Mouse (Mus musculus) megakaryocyte, adult 5-6 weeks (primary cell): ENCODE data around the gene Ankrd2. TPM values are rescaled to one million over a fixed set of nuclear protein-coding genes. Genes with fewer than 3 reads are reported as not detected.
A peak's percentile ranks its signal among the peaks of the same experiment; 100 is the strongest.

Source experiments
- ATAC-seq: 2 replicates; pipeline ENCODE4 v1.8.0; 2016; ENCODE audit warnings: mild to moderate bottlenecking, inconsistent platforms; ENCODE audit not compliant: poor library complexity, severe bottlenecking
- total RNA-seq, 2 experiments: library from RNA; stranded (forward) in 1 of 2; stranded (reverse) in 1 of 2; fragments of 153-499, 151-499 nt in 1 of 2; fragments of 221-1000, 200-1000 nt in 1 of 2; gene quantifications; 2 replicates each; pipeline versions ENCODE4 v1.2.3 to v1.2.4; 2015 to 2017

Ankrd2 gene
- total RNA-seq, 2 experiments from 2014 or later = not detected

- peak; percentile 43 for ATAC-seq
Observed at GRCm38 (mm10) chr19:42089103-42089747, 53.4 kb downstream of the Ankrd2 start.

GRCm38 (mm10) chr19:42089748-42090595 is 54.2 kb downstream of the Ankrd2 start, which contains the start of gene Pi4k2a:
TSS of gene Pi4k2a (plus strand) at chr19:42090470.
- ATAC-seq = peak; percentile 94

GRCm38 (mm10) chr19:42090637-42091141 is 54.9 kb downstream of the Ankrd2 start:
- ATAC-seq = peak; percentile 36

Other genes starting within 250 kb of the Ankrd2 start
- gene Arhgap19, start 234.0 kb upstream of the Ankrd2 start, total RNA-seq (2015) = 48.5 and 50.3 TPM in 2 replicates
- 62.7 and 65.3 TPM in 2 replicates for gene Arhgap19, start 234.0 kb upstream of the Ankrd2 start, total RNA-seq (2017)
- 5.2 and 6.3 TPM in 2 replicates for gene Frat1, start 206.0 kb upstream of the Ankrd2 start, total RNA-seq (2015)
- 6.1 and 6.3 TPM in 2 replicates for gene Frat1, start 206.0 kb upstream of the Ankrd2 start, total RNA-seq (2017)
- gene Frat2, start 187.9 kb upstream of the Ankrd2 start, total RNA-seq (2015) = 7.7 and 9.5 TPM in 2 replicates
- gene Frat2, start 187.9 kb upstream of the Ankrd2 start, total RNA-seq (2017) = 9.2 and 9.4 TPM in 2 replicates
- 2.3 and 3.4 TPM in 2 replicates for gene Rrp12, start 139.8 kb upstream of the Ankrd2 start, total RNA-seq (2015)
- gene Rrp12, start 139.8 kb upstream of the Ankrd2 start, total RNA-seq (2017) = 4.6 and 5.1 TPM in 2 replicates
- 587 and 602 TPM in 2 replicates for gene Pgam1, start 124.1 kb upstream of the Ankrd2 start, total RNA-seq (2015)
- gene Pgam1, start 124.1 kb upstream of the Ankrd2 start, total RNA-seq (2017) = 254 and 291 TPM in 2 replicates
- gene Exosc1, start 102.6 kb upstream of the Ankrd2 start, total RNA-seq (2015) = 37.0 and 38.6 TPM in 2 replicates
- 29.3 and 40.2 TPM in 2 replicates for gene Exosc1, start 102.6 kb upstream of the Ankrd2 start, total RNA-seq (2017)
- 25.9 and 36.1 TPM in 2 replicates for gene Zdhhc16, start 102.5 kb upstream of the Ankrd2 start, total RNA-seq (2015)
- gene Zdhhc16, start 102.5 kb upstream of the Ankrd2 start, total RNA-seq (2017) = 22.4 and 26.4 TPM in 2 replicates
- gene Mms19, start 54.8 kb upstream of the Ankrd2 start, total RNA-seq (2015) = 18.5 and 24.7 TPM in 2 replicates
- 21.7 and 33.8 TPM in 2 replicates for gene Mms19, start 54.8 kb upstream of the Ankrd2 start, total RNA-seq (2017)
- gene Ubtd1, start 54.2 kb upstream of the Ankrd2 start, total RNA-seq (2015) = 15.1 and 17.0 TPM in 2 replicates
- 11.9 and 12.2 TPM in 2 replicates for gene Ubtd1, start 54.2 kb upstream of the Ankrd2 start, total RNA-seq (2017)
- not detected in 2 replicates for gene Hoga1, start 9.6 kb downstream of the Ankrd2 start, total RNA-seq (2015)
- 0.20 and 1.2 TPM in 2 replicates for gene Hoga1, start 9.6 kb downstream of the Ankrd2 start, total RNA-seq (2017)
- not detected in 2 replicates for gene 4933411K16Rik, start 16.2 kb downstream of the Ankrd2 start, total RNA-seq (2015)
- gene 4933411K16Rik, start 16.2 kb downstream of the Ankrd2 start, total RNA-seq (2017) = not detected in 2 replicates
- 0.36 TPM in 1 of 2 replicates, not detected in the other for gene Morn4, start 50.4 kb downstream of the Ankrd2 start, total RNA-seq (2015)
- gene Morn4, start 50.4 kb downstream of the Ankrd2 start, total RNA-seq (2017) = 0.07 TPM in 1 of 2 replicates, not detected in the other
- 12.0 and 12.2 TPM in 2 replicates for gene Pi4k2a, start 54.5 kb downstream of the Ankrd2 start, total RNA-seq (2015)
- gene Pi4k2a, start 54.5 kb downstream of the Ankrd2 start, total RNA-seq (2017) = 9.9 and 10.7 TPM in 2 replicates
- gene Avpi1, start 93.1 kb downstream of the Ankrd2 start, total RNA-seq (2015) = 1.1 and 1.7 TPM in 2 replicates
- gene Avpi1, start 93.1 kb downstream of the Ankrd2 start, total RNA-seq (2017) = 2.9 and 6.2 TPM in 2 replicates
- gene Marveld1, start 111.4 kb downstream of the Ankrd2 start, total RNA-seq (2015) = 5.7 and 6.7 TPM in 2 replicates
- 7.9 and 9.4 TPM in 2 replicates for gene Marveld1, start 111.4 kb downstream of the Ankrd2 start, total RNA-seq (2017)
- gene Zfyve27, start 128.0 kb downstream of the Ankrd2 start, total RNA-seq (2015) = 7.9 and 13.1 TPM in 2 replicates
- 21.3 and 26.3 TPM in 2 replicates for gene Zfyve27, start 128.0 kb downstream of the Ankrd2 start, total RNA-seq (2017)
- gene Sfrp5, start 166.3 kb downstream of the Ankrd2 start, total RNA-seq (2015) = not detected in 2 replicates
- not detected in 2 replicates for gene Sfrp5, start 166.3 kb downstream of the Ankrd2 start, total RNA-seq (2017)
- gene Golga7b, start 211.6 kb downstream of the Ankrd2 start, total RNA-seq (2015) = not detected in 2 replicates
- not detected in 2 replicates for gene Golga7b, start 211.6 kb downstream of the Ankrd2 start, total RNA-seq (2017)